Mouse (Mus musculus) hindbrain, embryonic 12.5 days (tissue): ENCODE data around the gene Ppp1r8. TPM values are rescaled to one million over a fixed set of nuclear protein-coding genes. Genes with fewer than 3 reads are reported as not detected.
"Not testable (repeated sequence)": the region's sequence is repeated elsewhere in the genome, so short reads cannot be mapped to it uniquely, and the experiment has no call there.

Experiments used
- ATAC-seq: fragments of 200-750 bp; cut with Nextera tagmentation; 2 replicates; pipeline ENCODE4 v1.8.0; 2017; ENCODE audit warnings: moderate TSS enrichment; ENCODE audit not compliant: low FRiP score
- H3K27ac ChIP-seq: fragments of 300-500 bp; sonication (generic); 2 replicates; pipeline ENCODE4 v1.5.1; 2016; ENCODE audit warnings: mild to moderate bottlenecking
- H3K27me3 ChIP-seq: fragments of 300-500 bp; sonication (generic); 2 replicates; pipeline ENCODE4 v1.6.1; 2016; ENCODE audit warnings: mild to moderate bottlenecking
- H3K36me3 ChIP-seq: fragments of 300-500 bp; sonication (generic); 2 replicates; pipeline ENCODE4 v1.6.1; 2016; ENCODE audit warnings: mild to moderate bottlenecking
- H3K4me1 ChIP-seq: fragments of 300-500 bp; sonication (generic); 2 replicates; pipeline ENCODE4 v1.6.1; 2016
- H3K4me2 ChIP-seq: fragments of 300-500 bp; sonication (generic); replicated peaks from 2 replicates; pipeline ENCODE4 v1.6.1; 2016; ENCODE audit warnings: mild to moderate bottlenecking
- H3K4me3 ChIP-seq: fragments of 300-500 bp; sonication (generic); 2 replicates; pipeline ENCODE4 v1.5.1; 2016; ENCODE audit warnings: mild to moderate bottlenecking
- H3K9ac ChIP-seq: fragments of 300-500 bp; sonication (generic); 2 replicates; pipeline ENCODE4 v1.6.1; 2016; ENCODE audit warnings: mild to moderate bottlenecking, moderate library complexity
- H3K9me3 ChIP-seq: fragments of 300-500 bp; sonication (generic); replicated peaks from 2 replicates; pipeline ENCODE4 v1.6.1; 2016; ENCODE audit warnings: mild to moderate bottlenecking
- WGBS: fragments of 180-500 bp; shearing (Covaris S2); methylation state at CpG from one replicate; pipeline ENCODE4 v1.1.7; 2016; 5-methylcytosine and 5-hydroxymethylcytosine counted together
- polyA plus RNA-seq: library from polyadenylated mRNA; unstranded; fragments of >200 nt; fragmentation: Nextera tagmentation; extraction: Ambion mirVana; gene quantifications from 2 replicates; pipeline ENCODE4 v1.2.1, GENCODE M21; 2016

Ppp1r8 gene
- polyA plus RNA-seq, 1 experiment from 2014 or later: 52.0 TPM

DNA sequence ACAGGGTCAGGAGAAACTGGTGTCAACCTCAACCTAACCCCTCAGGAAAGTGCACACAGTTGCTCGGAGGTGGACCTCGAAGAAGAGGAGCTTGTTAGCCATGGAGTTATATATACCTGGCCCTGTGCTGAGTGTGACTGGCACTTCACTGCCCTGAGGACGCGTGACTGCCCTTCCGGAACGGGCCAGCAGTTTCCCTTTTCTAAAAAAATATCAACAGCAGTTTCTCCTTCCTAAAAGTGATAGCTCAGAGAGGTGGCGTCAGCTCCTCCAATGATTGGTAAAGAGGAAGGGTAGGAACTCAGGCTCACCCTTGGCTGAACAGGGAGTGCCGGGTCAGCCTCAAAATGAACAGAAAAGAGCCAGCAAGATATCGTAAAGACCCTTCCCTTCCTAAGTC, 48.9 kb downstream of the Ppp1r8 start:
- H3K4me2 ChIP-seq: no peak overlapping the region
- WGBS: 62% methylated on average over 9 of the region's 9 CpGs
- H3K9me3 ChIP-seq: no peaks in the 10 kb centered on the region
- no peak for ATAC-seq
- H3K4me1 ChIP-seq: peaks cover 7% of the 10 kb centered on the region; the same call in 1 of the 2 replicates
- no peak overlapping the region for H3K9ac ChIP-seq
- peaks cover 31% of the 10 kb centered on the region for H3K27me3 ChIP-seq
- no peak overlapping the region for H3K27ac ChIP-seq
- H3K4me3 ChIP-seq: no peak overlapping the region
- no peaks in the 10 kb centered on the region for H3K36me3 ChIP-seq

DNA sequence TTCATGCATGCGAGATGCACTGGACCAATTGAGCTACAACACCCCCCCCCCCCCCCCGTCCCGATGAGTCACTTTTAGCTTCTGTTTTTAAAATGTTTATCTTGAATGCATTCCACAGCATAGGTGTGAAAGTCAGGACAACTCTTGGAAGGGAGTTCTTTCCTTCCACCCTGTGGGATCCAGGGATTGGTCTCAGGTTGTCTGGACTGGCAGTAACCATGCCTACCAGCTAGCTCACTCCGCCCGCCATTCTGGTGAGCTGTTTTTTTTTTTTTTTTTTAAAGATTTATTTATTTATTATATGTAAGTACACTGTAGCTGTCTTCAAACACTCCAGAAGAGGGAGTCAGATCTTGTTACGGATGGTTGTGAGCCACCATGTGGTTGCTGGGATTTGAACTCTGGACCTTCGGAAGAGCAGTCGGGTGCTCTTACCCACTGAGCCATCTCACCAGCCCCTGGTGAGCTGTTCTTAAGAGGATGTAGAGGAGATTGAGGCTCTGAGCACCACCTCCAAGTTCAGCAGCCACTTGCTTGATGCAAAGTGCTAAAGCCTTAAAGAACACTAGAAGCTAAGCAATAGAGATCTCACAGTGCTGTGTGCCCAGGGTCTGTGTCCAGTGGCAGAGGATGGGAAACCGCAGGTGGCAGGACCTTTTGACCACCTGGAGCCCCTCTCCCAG, 49.5 kb downstream of the Ppp1r8 start:
- 84% methylated on average over 9 of the region's 9 CpGs for WGBS
- not testable (repeated sequence) for H3K9me3 ChIP-seq, H3K27ac ChIP-seq, H3K4me1 ChIP-seq, H3K9ac ChIP-seq, ATAC-seq, H3K4me2 ChIP-seq, H3K4me3 ChIP-seq, H3K36me3 ChIP-seq
- peaks cover 31% of the 10 kb centered on the region for H3K27me3 ChIP-seq

GRCm38 (mm10) chr4:132789731-132790130, 53.2 kb downstream of the Ppp1r8 start:
- Histone ChIP-seq H3K36me3 (no peaks in the 10 kb centered on the region), H3K4me1 (no peaks in the 10 kb centered on the region), H3K4me2 (no peak overlapping the region), H3K27me3 (peaks cover 4% of the 10 kb centered on the region), H3K27ac (no peak overlapping the region), H3K4me3 (no peak overlapping the region), H3K9me3 (no peaks in the 10 kb centered on the region), H3K9ac (no peak overlapping the region)
- no peak for ATAC-seq
- WGBS: 90% methylated on average over 8 of the region's 8 CpGs

- H3K4me3 ChIP-seq: no peak overlapping the region
- H3K4me2 ChIP-seq: no peak overlapping the region
- H3K36me3 ChIP-seq: no peaks in the 10 kb centered on the region
- no peak overlapping the region for H3K27ac ChIP-seq
- H3K9me3 ChIP-seq: no peaks in the 10 kb centered on the region
- no peaks in the 10 kb centered on the region for H3K27me3 ChIP-seq
- H3K4me1 ChIP-seq: no peaks in the 10 kb centered on the region
- WGBS: 92% methylated on average over 13 of the region's 13 CpGs
- no peak overlapping the region for H3K9ac ChIP-seq
- ATAC-seq: no peak
Measured at GRCm38 (mm10) chr4:132785228-132785627, 57.7 kb downstream of the Ppp1r8 start.

DNA sequence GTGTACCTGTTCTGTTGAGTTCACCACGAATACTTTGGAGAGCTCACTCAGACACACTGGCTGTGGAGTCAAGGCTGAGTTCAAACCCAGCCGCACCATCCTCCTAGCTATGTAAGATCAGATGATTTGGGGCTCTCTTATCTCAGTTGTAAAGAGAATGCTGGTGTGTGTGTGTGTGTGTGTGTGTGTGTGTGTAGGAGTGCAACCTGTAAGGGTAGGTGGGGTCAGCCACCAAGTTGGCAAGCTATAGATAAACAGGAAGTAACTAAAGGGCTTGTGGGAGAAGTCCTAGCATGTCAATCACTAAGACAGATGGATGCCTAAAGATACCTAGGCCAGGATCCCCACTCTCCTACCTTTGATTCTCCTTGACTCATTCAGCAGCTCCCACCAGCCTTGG, 59.2 kb downstream of the Ppp1r8 start:
- ATAC-seq: no peak
- peaks cover 9% of the 10 kb centered on the region for H3K36me3 ChIP-seq
- H3K27ac ChIP-seq: no peak overlapping the region
- no peak overlapping the region for H3K4me3 ChIP-seq
- WGBS: 92% methylated on average over 2 of the region's 2 CpGs
- H3K4me1 ChIP-seq: no peaks in the 10 kb centered on the region
- H3K27me3 ChIP-seq: no peaks in the 10 kb centered on the region
- no peak overlapping the region for H3K4me2 ChIP-seq
- no peak overlapping the region for H3K9ac ChIP-seq
- H3K9me3 ChIP-seq: no peaks in the 10 kb centered on the region

- Histone ChIP-seq H3K36me3 (peaks cover 42% of the 10 kb centered on the region), H3K9me3 (no peaks in the 10 kb centered on the region), H3K4me1 (no peaks in the 10 kb centered on the region), H3K27ac (no peak overlapping the region), H3K4me2 (no peak overlapping the region), H3K9ac (no peak overlapping the region), H3K4me3 (no peak overlapping the region), H3K27me3 (no peaks in the 10 kb centered on the region)
- WGBS: 90% methylated on average over 4 of the region's 4 CpGs
- no peak for ATAC-seq
Measured at GRCm38 (mm10) chr4:132780288-132780687, 62.7 kb downstream of the Ppp1r8 start.

GRCm38 (mm10) chr4:132778562-132779201, 64.3 kb downstream of the Ppp1r8 start:
- Histone ChIP-seq H3K36me3 (peaks cover 56% of the 10 kb centered on the region), H3K9ac (no peak overlapping the region)
- ATAC-seq: no peak

More at GRCm38 (mm10) chr4:132778562-132779201, 64.3 kb downstream of the Ppp1r8 start:
- H3K4me1 ChIP-seq: no peaks in the 10 kb centered on the region
- WGBS: 94% methylated on average over 6 of the region's 6 CpGs
- H3K27me3 ChIP-seq: no peaks in the 10 kb centered on the region
- H3K4me3 ChIP-seq: no peak overlapping the region
- no peak overlapping the region for H3K27ac ChIP-seq
- no peak overlapping the region for H3K4me2 ChIP-seq
- no peaks in the 10 kb centered on the region for H3K9me3 ChIP-seq

Other genes with a start within 250 kb of the Ppp1r8 start
- 25.1 and 29.0 TPM in 2 replicates for gene Eya3, start 204.2 kb downstream of the Ppp1r8 start, polyA plus RNA-seq
- gene Xkr8, start 110.6 kb downstream of the Ppp1r8 start, polyA plus RNA-seq: 4.6 and 5.8 TPM in 2 replicates
- gene Smpdl3b, start 85.9 kb downstream of the Ppp1r8 start, polyA plus RNA-seq: 1.3 and 1.7 TPM in 2 replicates
- 74.5 and 83.1 TPM in 2 replicates for gene Rpa2, start 74.8 kb downstream of the Ppp1r8 start, polyA plus RNA-seq
- gene Themis2, start 46.8 kb downstream of the Ppp1r8 start, polyA plus RNA-seq: 0.63 and 1.0 TPM in 2 replicates
- 100 and 104 TPM in 2 replicates for gene Stx12, start 41.3 kb upstream of the Ppp1r8 start, polyA plus RNA-seq
- 29.6 and 33.8 TPM in 2 replicates for gene Fam76a, start 79.4 kb upstream of the Ppp1r8 start, polyA plus RNA-seq
- gene Fgr, start 130.9 kb upstream of the Ppp1r8 start, polyA plus RNA-seq: 0.08 TPM in 1 of 2 replicates, not detected in the other
- gene Ahdc1, start 168.1 kb upstream of the Ppp1r8 start, polyA plus RNA-seq: 12.8 and 15.3 TPM in 2 replicates